Comparison of ENCODE assay signal across 9 mouse cellular contexts in genomic region chr17:24686514-24686913, GRCm38 (mm10). TPM values are rescaled to one million over a fixed set of nuclear protein-coding genes. Genes with fewer than 3 reads are reported as not detected.
A peak's percentile ranks its signal among the peaks of the same experiment; 100 is the strongest.
DNase-seq lines count a peak whose midpoint lies in the region; ATAC-seq and TF ChIP-seq lines count a peak whose summit lies in the region.
"Had no signal": no experiment of that assay in that cellular context is flagged by ENCODE, and none has a peak within 500 bp of the region (broad histone marks: within the 10 kb centered on the region; RNA-seq: fewer than 3 reads in every experiment).

No protein-coding gene starts in this region.

- H3K27me3 ChIP-seq in hindbrain, embryonic 10.5 days (ENCODE audit: insufficient read depth, poor library complexity, severe bottlenecking), result peaks cover 52% of the 10 kb centered on the region
- peaks cover 4% of the 10 kb centered on the region; the same call in 1 of the 2 replicates for H3K27me3 ChIP-seq in hindbrain, embryonic 16.5 days (replicated peaks; ENCODE audit: control insufficient read depth, insufficient read depth, low read length)
- peaks cover 49% of the 10 kb centered on the region for H3K27me3 ChIP-seq in embryonic facial prominence, embryonic 12.5 days
- peaks cover 33% of the 10 kb centered on the region for H3K27me3 ChIP-seq in intestine, embryonic 16.5 days (replicated peaks; ENCODE audit: control insufficient read depth, insufficient read depth, low read length)
- peaks cover 41% of the 10 kb centered on the region for H3K27me3 ChIP-seq in liver, postnatal 0 days (ENCODE audit: insufficient read depth, low read length)

- H3K4me2 ChIP-seq in hindbrain, embryonic 16.5 days (ENCODE audit: low read length), result no peak overlapping the region
- peak overlapping the region; percentile 11; the same call in 1 of the 2 replicates for H3K4me2 ChIP-seq in embryonic facial prominence, embryonic 12.5 days (replicated peaks)
- H3K4me2 ChIP-seq in intestine, embryonic 16.5 days (ENCODE audit: low read depth, low read length), result peak overlapping the region; percentile 9; the same call in 1 of the 2 replicates
- peak overlapping the region; percentile 58 for H3K4me2 ChIP-seq in liver, postnatal 0 days (ENCODE audit: low read depth, low read length)

- no peak for ATAC-seq in hindbrain, embryonic 16.5 days
- ATAC-seq in embryonic facial prominence, embryonic 12.5 days (ENCODE audit: insufficient number of reproducible peaks, insufficient read depth, low FRiP score, low TSS enrichment), result no peak
- peak; percentile 43 for ATAC-seq in intestine, embryonic 16.5 days
- peak; percentile 72 for ATAC-seq in liver, postnatal 0 days

- H3K4me3 ChIP-seq in hindbrain, embryonic 10.5 days, result peak overlapping the region; percentile 31
- no peak overlapping the region for H3K4me3 ChIP-seq in hindbrain, embryonic 16.5 days (ENCODE audit: low read length)
- no peak overlapping the region for H3K4me3 ChIP-seq in embryonic facial prominence, embryonic 12.5 days
- no peak overlapping the region for H3K4me3 ChIP-seq in intestine, embryonic 16.5 days (ENCODE audit: low read length)
- H3K4me3 ChIP-seq in liver, postnatal 0 days (ENCODE audit: low read depth, low read length), result 0 out of 2 replicates have a peak overlapping the region, but pooled peaks have one; percentile 17
- H3K4me3 ChIP-seq: myocyte had no signal

- peak; percentile 49 for DNase-seq in hindbrain, embryonic 10.5 days (ENCODE audit: low spot score)
- peak; percentile 81 for DNase-seq in liver, postnatal 0 days
- DNase-seq in spleen, postnatal 36 days (ENCODE audit: low spot score in 2 of 2), result peak; percentile 58 to 62
- DNase-seq in right cerebral cortex, postnatal 14 days, result no peak
- DNase-seq in cerebellum, postnatal 36 days, result no peak

- WGBS in hindbrain, embryonic 10.5 days, result 26% methylated on average over 16 of the region's 16 CpGs
- 39% methylated on average over 16 of the region's 16 CpGs for WGBS in hindbrain, embryonic 16.5 days
- WGBS in embryonic facial prominence, embryonic 12.5 days, result 26% methylated on average over 16 of the region's 16 CpGs
- WGBS in intestine, embryonic 16.5 days, result 28% methylated on average over 16 of the region's 16 CpGs
- WGBS in liver, postnatal 0 days (ENCODE audit: insufficient replicate concordance), result 31% methylated on average over 16 of the region's 16 CpGs

- H3K9ac ChIP-seq in hindbrain, embryonic 16.5 days (ENCODE audit: low read depth, low read length), result no peak overlapping the region
- no peak overlapping the region for H3K9ac ChIP-seq in embryonic facial prominence, embryonic 12.5 days
- no peak overlapping the region for H3K9ac ChIP-seq in intestine, embryonic 16.5 days (ENCODE audit: low read depth, low read length)
- no peak overlapping the region for H3K9ac ChIP-seq in liver, postnatal 0 days (replicated peaks)

- TF ChIP-seq EP300 in liver, postnatal 0 days (IDR thresholded peaks at IDR 0.05; ENCODE audit: low read depth), result no peak

- no peaks in the 10 kb centered on the region for H3K9me3 ChIP-seq in hindbrain, embryonic 10.5 days
- H3K9me3 ChIP-seq in hindbrain, embryonic 16.5 days (ENCODE audit: control insufficient read depth, low read length), result no peaks in the 10 kb centered on the region
- no peaks in the 10 kb centered on the region for H3K9me3 ChIP-seq in embryonic facial prominence, embryonic 12.5 days
- no peaks in the 10 kb centered on the region for H3K9me3 ChIP-seq in intestine, embryonic 16.5 days (ENCODE audit: control insufficient read depth, low read length)
- H3K9me3 ChIP-seq in liver, postnatal 0 days (ENCODE audit: low read length), result no peaks in the 10 kb centered on the region

- peaks cover 11% of the 10 kb centered on the region for H3K36me3 ChIP-seq in hindbrain, embryonic 10.5 days
- H3K36me3 ChIP-seq in hindbrain, embryonic 16.5 days (ENCODE audit: control insufficient read depth, insufficient read depth, low read length), result peaks cover 15% of the 10 kb centered on the region; the same call in 1 of the 2 replicates
- peaks cover 11% of the 10 kb centered on the region for H3K36me3 ChIP-seq in embryonic facial prominence, embryonic 12.5 days
- H3K36me3 ChIP-seq in intestine, embryonic 16.5 days (ENCODE audit: control insufficient read depth, insufficient read depth, low read length), result peaks cover 8% of the 10 kb centered on the region
- H3K36me3 ChIP-seq in liver, postnatal 0 days (replicated peaks; ENCODE audit: insufficient read depth, low read length), result no peaks in the 10 kb centered on the region; the same call in 1 of the 2 replicates

- H3K27ac ChIP-seq in hindbrain, embryonic 10.5 days, result no peak overlapping the region
- no peak overlapping the region for H3K27ac ChIP-seq in hindbrain, embryonic 16.5 days (ENCODE audit: low read depth, low read length)
- no peak overlapping the region for H3K27ac ChIP-seq in embryonic facial prominence, embryonic 12.5 days
- no peak overlapping the region for H3K27ac ChIP-seq in intestine, embryonic 16.5 days (ENCODE audit: low read length)
- H3K27ac ChIP-seq in liver, postnatal 0 days (ENCODE audit: low read depth), result no peak overlapping the region

- H3K4me1 ChIP-seq in hindbrain, embryonic 10.5 days (replicated peaks), result peaks cover 31% of the 10 kb centered on the region
- H3K4me1 ChIP-seq in hindbrain, embryonic 16.5 days (ENCODE audit: control insufficient read depth, insufficient read depth, low read depth, low read length), result peaks cover 29% of the 10 kb centered on the region
- H3K4me1 ChIP-seq in embryonic facial prominence, embryonic 12.5 days, result peaks cover 10% of the 10 kb centered on the region; the same call in 1 of the 2 replicates
- peaks cover 12% of the 10 kb centered on the region for H3K4me1 ChIP-seq in intestine, embryonic 16.5 days (ENCODE audit: control insufficient read depth, insufficient read depth, low read length)
- peaks cover 18% of the 10 kb centered on the region for H3K4me1 ChIP-seq in liver, postnatal 0 days (ENCODE audit: insufficient read depth)

- no peak for TF ChIP-seq CTCF in liver, postnatal 0 days (IDR thresholded peaks at IDR 0.05; ENCODE audit: low read depth)

RNA-seq across cellular contexts. Expression of gene Syngr3, which starts 3.2 kb away (rescaled TPM):
- 9.2 and 15.1 TPM in 2 replicates for polyA plus RNA-seq in hindbrain, embryonic 10.5 days (2016; fragmentation: Nextera tagmentation; extraction: Ambion mirVana)
- polyA plus RNA-seq in hindbrain, embryonic 16.5 days (2015; fragmentation: Nextera tagmentation; extraction: Ambion mirVana), result 272 and 319 TPM in 2 replicates
- 8.4 and 10.5 TPM in 2 replicates for polyA plus RNA-seq in embryonic facial prominence, embryonic 12.5 days (2016; fragmentation: Nextera tagmentation; extraction: Ambion mirVana)
- 6.0 and 6.9 TPM in 2 replicates for polyA plus RNA-seq in intestine, embryonic 16.5 days (2015; fragmentation: Nextera tagmentation; extraction: Ambion mirVana)
- 0.11 TPM in 2 replicates for polyA plus RNA-seq in liver, postnatal 0 days (2015; fragmentation: Nextera tagmentation; extraction: Ambion mirVana)

RNA-seq across cellular contexts. Expression of gene Gfer, which starts 9.4 kb away (rescaled TPM):
- 49.7 and 50.9 TPM in 2 replicates for polyA plus RNA-seq in hindbrain, embryonic 10.5 days (2016; fragmentation: Nextera tagmentation; extraction: Ambion mirVana)
- 35.4 and 37.3 TPM in 2 replicates for polyA plus RNA-seq in hindbrain, embryonic 16.5 days (2015; fragmentation: Nextera tagmentation; extraction: Ambion mirVana)
- polyA plus RNA-seq in embryonic facial prominence, embryonic 12.5 days (2016; fragmentation: Nextera tagmentation; extraction: Ambion mirVana), result 47.9 and 48.0 TPM in 2 replicates
- 47.3 and 48.5 TPM in 2 replicates for polyA plus RNA-seq in intestine, embryonic 16.5 days (2015; fragmentation: Nextera tagmentation; extraction: Ambion mirVana)
- 46.5 and 50.7 TPM in 2 replicates for polyA plus RNA-seq in liver, postnatal 0 days (2015; fragmentation: Nextera tagmentation; extraction: Ambion mirVana)

RNA-seq across cellular contexts. Expression of gene Noxo1, which starts 9.5 kb away (rescaled TPM):
- polyA plus RNA-seq in hindbrain, embryonic 10.5 days (2016; fragmentation: Nextera tagmentation; extraction: Ambion mirVana), result 1.5 and 1.8 TPM in 2 replicates
- polyA plus RNA-seq in hindbrain, embryonic 16.5 days (2015; fragmentation: Nextera tagmentation; extraction: Ambion mirVana), result 1.7 and 2.3 TPM in 2 replicates
- polyA plus RNA-seq in embryonic facial prominence, embryonic 12.5 days (2016; fragmentation: Nextera tagmentation; extraction: Ambion mirVana), result 3.0 and 5.5 TPM in 2 replicates
- polyA plus RNA-seq in intestine, embryonic 16.5 days (2015; fragmentation: Nextera tagmentation; extraction: Ambion mirVana), result 17.7 and 19.0 TPM in 2 replicates
- polyA plus RNA-seq in liver, postnatal 0 days (2015; fragmentation: Nextera tagmentation; extraction: Ambion mirVana), result 0.51 and 0.58 TPM in 2 replicates

RNA-seq across cellular contexts. Expression of gene Zfp598, which starts 17.0 kb away (rescaled TPM):
- 26.2 and 28.6 TPM in 2 replicates for polyA plus RNA-seq in hindbrain, embryonic 10.5 days (2016; fragmentation: Nextera tagmentation; extraction: Ambion mirVana)
- polyA plus RNA-seq in hindbrain, embryonic 16.5 days (2015; fragmentation: Nextera tagmentation; extraction: Ambion mirVana), result 10.8 and 18.7 TPM in 2 replicates
- polyA plus RNA-seq in embryonic facial prominence, embryonic 12.5 days (2016; fragmentation: Nextera tagmentation; extraction: Ambion mirVana), result 23.5 and 25.4 TPM in 2 replicates
- 11.0 and 15.4 TPM in 2 replicates for polyA plus RNA-seq in intestine, embryonic 16.5 days (2015; fragmentation: Nextera tagmentation; extraction: Ambion mirVana)
- polyA plus RNA-seq in liver, postnatal 0 days (2015; fragmentation: Nextera tagmentation; extraction: Ambion mirVana), result 7.2 and 7.6 TPM in 2 replicates

RNA-seq across cellular contexts. Expression of gene Tbl3, which starts 20.9 kb away (rescaled TPM):
- polyA plus RNA-seq in hindbrain, embryonic 10.5 days (2016; fragmentation: Nextera tagmentation; extraction: Ambion mirVana), result 133 and 140 TPM in 2 replicates
- polyA plus RNA-seq in hindbrain, embryonic 16.5 days (2015; fragmentation: Nextera tagmentation; extraction: Ambion mirVana), result 62.4 and 69.9 TPM in 2 replicates
- polyA plus RNA-seq in embryonic facial prominence, embryonic 12.5 days (2016; fragmentation: Nextera tagmentation; extraction: Ambion mirVana), result 93.9 and 94.2 TPM in 2 replicates
- 63.5 and 68.4 TPM in 2 replicates for polyA plus RNA-seq in intestine, embryonic 16.5 days (2015; fragmentation: Nextera tagmentation; extraction: Ambion mirVana)
- 18.1 and 21.5 TPM in 2 replicates for polyA plus RNA-seq in liver, postnatal 0 days (2015; fragmentation: Nextera tagmentation; extraction: Ambion mirVana)

Comparison
In these comparisons a context has a peak if more than half of its experiments do, and no peak if none do; other contexts are left out.
1. H3K4me3 ChIP-seq: peak in hindbrain, embryonic 10.5 days (single experiment) and liver, postnatal 0 days (single experiment); none in hindbrain, embryonic 16.5 days (single experiment), embryonic facial prominence, embryonic 12.5 days (single experiment) and intestine, embryonic 16.5 days (single experiment).
2. RNA of gene Syngr3, which starts 3.2 kb away (polyA plus RNA-seq): 272 to 319 TPM in hindbrain, embryonic 16.5 days; 9.2 to 15.1 TPM in hindbrain, embryonic 10.5 days, 8.4 to 10.5 TPM in embryonic facial prominence, embryonic 12.5 days, 6.0 to 6.9 TPM in intestine, embryonic 16.5 days and 0.11 TPM in liver, postnatal 0 days; every median in the first group is over 10 times any median in the second.
3. DNase-seq: peak in hindbrain, embryonic 10.5 days (single experiment), liver, postnatal 0 days (single experiment) and spleen, postnatal 36 days (2 of 2); none in right cerebral cortex, postnatal 14 days (single experiment) and cerebellum, postnatal 36 days (0 of 2).
4. ATAC-seq: peak in intestine, embryonic 16.5 days (single experiment) and liver, postnatal 0 days (single experiment); none in hindbrain, embryonic 16.5 days (single experiment) and embryonic facial prominence, embryonic 12.5 days (single experiment).